Mouse (Mus musculus) hindbrain, embryonic 13.5 days (tissue): ENCODE data around the gene Them7. TPM values are rescaled to one million over a fixed set of nuclear protein-coding genes. Genes with fewer than 3 reads are reported as not detected.
A peak's percentile ranks its signal among the peaks of the same experiment; 100 is the strongest.

Experiments used
- ATAC-seq: fragments of 200-750 bp; cut with Nextera tagmentation; 2 replicates; pipeline ENCODE4 v1.8.0; 2017; ENCODE audit warnings: moderate TSS enrichment; ENCODE audit not compliant: low FRiP score
- H3K27ac ChIP-seq: fragments of 300-500 bp; sonication (generic); 2 replicates; pipeline ENCODE4 v1.5.1; 2015; ENCODE audit warnings: inconsistent platforms, mild to moderate bottlenecking, moderate library complexity
- H3K27me3 ChIP-seq: fragments of 300-500 bp; sonication (generic); 2 replicates; pipeline ENCODE4 v1.6.1; 2015; ENCODE audit warnings: mild to moderate bottlenecking, inconsistent platforms
- H3K36me3 ChIP-seq: fragments of 300-500 bp; sonication (generic); 2 replicates; pipeline ENCODE4 v1.6.1; 2015; ENCODE audit warnings: mild to moderate bottlenecking, inconsistent platforms
- H3K4me1 ChIP-seq: fragments of 300-500 bp; sonication (generic); replicated peaks from 2 replicates; pipeline ENCODE4 v1.6.1; 2015; ENCODE audit warnings: inconsistent platforms
- H3K4me2 ChIP-seq: fragments of 300-500 bp; sonication (generic); 2 replicates; pipeline ENCODE4 v1.6.1; 2015; ENCODE audit warnings: inconsistent platforms, mild to moderate bottlenecking, moderate library complexity
- H3K4me3 ChIP-seq: fragments of 300-500 bp; sonication (generic); 2 replicates; pipeline ENCODE4 v1.5.1; 2015; ENCODE audit warnings: mild to moderate bottlenecking, inconsistent platforms
- H3K9ac ChIP-seq: fragments of 300-500 bp; sonication (generic); 2 replicates; pipeline ENCODE4 v1.6.1; 2015; ENCODE audit warnings: mild to moderate bottlenecking, inconsistent platforms
- H3K9me3 ChIP-seq: fragments of 300-500 bp; sonication (generic); 2 replicates; pipeline ENCODE4 v1.6.1; 2016; ENCODE audit warnings: inconsistent platforms
- WGBS: fragments of 180-500 bp; shearing (Covaris S2); methylation state at CpG from one replicate; pipeline ENCODE4 v1.1.7; 2015; 5-methylcytosine and 5-hydroxymethylcytosine counted together
- polyA plus RNA-seq: library from polyadenylated mRNA; unstranded; fragments of >200 nt; fragmentation: Nextera tagmentation; extraction: Ambion mirVana; gene quantifications from 2 replicates; pipeline ENCODE4 v1.2.1, GENCODE M21; 2015

Gene Them7
- polyA plus RNA-seq, 1 experiment from 2014 or later = 0.23 TPM

DNA sequence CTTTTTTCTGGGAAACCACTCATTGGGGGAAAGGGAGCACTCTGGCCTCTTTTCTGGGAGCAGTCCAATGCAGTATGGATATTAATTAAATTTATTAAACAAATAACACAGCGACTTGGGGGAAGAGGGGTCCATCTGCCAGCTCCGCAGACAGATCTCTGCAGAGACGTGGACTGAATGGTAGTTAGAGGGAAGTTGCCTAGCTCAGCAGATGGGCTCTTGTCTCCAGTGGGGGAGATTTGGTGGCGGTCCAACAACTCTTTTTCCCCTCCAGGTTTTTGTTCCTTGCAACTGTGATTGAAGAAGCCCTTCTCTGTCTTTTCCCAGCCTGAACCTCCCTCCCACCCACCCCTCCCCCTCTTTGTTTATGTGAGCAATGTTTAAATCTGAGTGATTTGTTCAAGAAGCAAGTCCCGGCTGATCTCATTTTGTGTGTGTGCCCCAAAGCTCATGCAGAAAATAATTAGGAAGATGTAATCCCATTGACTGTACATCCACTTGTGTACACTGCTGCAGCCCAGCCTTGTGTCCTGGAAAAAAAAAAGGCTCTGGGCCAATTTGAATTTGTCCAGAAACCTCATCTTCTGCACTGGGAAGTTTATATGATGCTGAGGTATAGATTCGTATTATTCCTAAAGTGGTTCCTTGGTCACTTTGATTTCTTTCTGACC lies 58.4 kb downstream of the Them7 start:
- H3K36me3 ChIP-seq = no peaks in the 10 kb centered on the region
- H3K27me3 ChIP-seq = peaks cover 7% of the 10 kb centered on the region; the same call in 1 of the 2 replicates
- 33% methylated on average over 6 of the region's 6 CpGs for WGBS

DNA sequence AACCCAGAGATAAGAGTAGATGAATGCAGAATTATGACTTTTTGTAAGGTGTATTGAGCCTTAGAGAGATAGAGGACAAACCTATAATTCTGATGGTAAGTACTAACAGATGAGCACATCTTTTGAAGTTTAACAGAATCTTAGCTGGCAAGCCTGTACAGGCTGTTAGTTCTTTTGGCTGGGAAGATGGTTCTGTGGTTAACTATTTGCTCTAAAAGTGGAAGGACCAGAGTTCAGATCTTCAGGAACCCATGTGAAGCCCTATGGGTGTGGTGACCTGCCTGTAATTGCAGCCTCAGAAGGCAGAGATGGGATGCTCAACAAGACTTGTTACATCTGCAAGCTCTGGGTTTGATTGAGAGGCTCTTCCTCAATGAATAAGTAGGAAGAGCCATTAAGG lies 59.7 kb downstream of the Them7 start:
- no peak overlapping the region for H3K4me3 ChIP-seq
- H3K27ac ChIP-seq = no peak overlapping the region
- no peak overlapping the region for H3K9ac ChIP-seq
- H3K4me1 ChIP-seq = peaks cover 13% of the 10 kb centered on the region; the same call in 1 of the 2 replicates
- no peaks in the 10 kb centered on the region for H3K9me3 ChIP-seq
- ATAC-seq = no peak
- H3K36me3 ChIP-seq = no peaks in the 10 kb centered on the region
- H3K4me2 ChIP-seq = no peak overlapping the region
- H3K27me3 ChIP-seq = 0 out of 2 replicates have a peak, but pooled peaks cover 5% of the 10 kb centered on the region

More for the DNA sequence above, 58.4 kb downstream of the Them7 start:
- peak overlapping the region; percentile 66 for H3K27ac ChIP-seq
- H3K9me3 ChIP-seq = no peaks in the 10 kb centered on the region
- peaks cover 13% of the 10 kb centered on the region; the same call in 1 of the 2 replicates for H3K4me1 ChIP-seq
- H3K4me2 ChIP-seq = no peak overlapping the region
- peak; percentile 87 for ATAC-seq
- H3K9ac ChIP-seq = no peak overlapping the region
- H3K4me3 ChIP-seq = no peak overlapping the region

DNA sequence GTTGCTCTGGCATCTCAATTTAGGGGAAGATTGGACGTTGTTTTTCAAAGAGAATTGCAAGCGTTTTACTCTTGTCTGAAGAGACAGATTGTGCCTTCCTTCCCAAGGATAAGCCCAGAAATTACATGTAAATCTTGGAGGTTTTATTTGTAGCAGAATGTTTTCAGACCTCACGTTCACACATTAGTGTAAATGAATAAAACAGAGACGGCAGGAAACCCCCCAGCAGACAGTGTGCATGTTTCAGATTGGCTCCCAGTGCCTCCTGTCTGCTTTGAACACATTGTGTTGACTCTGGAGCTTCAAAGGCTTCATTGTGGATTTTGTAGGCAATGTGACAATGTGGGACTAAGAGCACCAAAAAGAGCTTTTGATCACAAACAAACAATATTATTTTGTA lies 60.7 kb downstream of the Them7 start:
- H3K9me3 ChIP-seq = no peaks in the 10 kb centered on the region
- 69% methylated on average over 4 of the region's 4 CpGs for WGBS
- no peak for ATAC-seq
- no peak overlapping the region for H3K9ac ChIP-seq
- H3K4me2 ChIP-seq = no peak overlapping the region
- H3K4me3 ChIP-seq = no peak overlapping the region
- H3K4me1 ChIP-seq = peaks cover 13% of the 10 kb centered on the region; the same call in 1 of the 2 replicates
- H3K27ac ChIP-seq = no peak overlapping the region
- no peaks in the 10 kb centered on the region for H3K36me3 ChIP-seq
- 0 out of 2 replicates have a peak, but pooled peaks cover 5% of the 10 kb centered on the region for H3K27me3 ChIP-seq

DNA sequence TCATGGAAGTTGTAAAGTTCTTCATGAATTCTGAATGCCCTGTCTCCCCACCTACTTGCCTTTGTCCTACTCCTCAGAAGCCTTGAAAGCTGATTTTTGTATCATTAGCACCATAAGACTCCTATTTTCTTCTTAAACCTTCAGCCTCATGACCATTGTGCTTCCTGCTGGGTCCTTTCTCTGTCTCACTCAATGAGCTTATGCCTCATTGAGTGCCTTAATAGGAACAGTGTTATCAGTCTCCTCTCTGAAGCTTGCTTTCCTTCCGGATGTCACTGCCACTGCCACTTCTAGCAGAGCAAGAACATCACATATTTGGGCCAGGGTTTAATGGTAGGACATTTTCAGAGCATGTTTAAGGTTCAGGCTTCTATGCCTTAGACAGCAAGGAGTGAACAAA lies 71.7 kb downstream of the Them7 start:
- Histone ChIP-seq H3K9me3 (no peaks in the 10 kb centered on the region), H3K4me2 (no peak overlapping the region), H3K36me3 (no peaks in the 10 kb centered on the region), H3K4me3 (no peak overlapping the region), H3K4me1 (0 out of 2 replicates have a peak, but pooled peaks cover 5% of the 10 kb centered on the region), H3K9ac (no peak overlapping the region), H3K27ac (no peak overlapping the region), H3K27me3 (0 out of 2 replicates have a peak, but pooled peaks cover 3% of the 10 kb centered on the region)
- WGBS = 14% methylated on average over 1 of the region's 1 CpGs
- ATAC-seq = no peak

DNA sequence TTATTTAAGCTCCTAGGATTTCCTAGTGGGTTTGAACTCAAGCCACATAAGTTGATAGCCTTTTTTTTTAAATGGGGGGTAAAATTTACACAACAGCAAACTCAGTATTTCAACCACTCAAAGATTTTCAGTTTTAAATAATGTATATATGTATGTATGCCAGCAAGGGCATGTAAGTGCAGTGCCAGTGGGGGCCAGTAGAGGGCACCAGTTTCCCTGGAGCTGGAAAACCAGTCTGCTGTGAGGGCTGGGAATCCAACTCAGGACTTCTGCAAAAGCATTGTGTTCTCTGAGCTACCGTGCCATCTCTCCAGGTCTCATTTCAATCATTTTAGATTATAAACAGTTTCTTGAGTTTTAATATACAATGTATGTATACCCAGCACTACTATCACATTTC lies 74.8 kb downstream of the Them7 start:
- 92% methylated on average over 1 of the region's 1 CpGs for WGBS
- no peak overlapping the region for H3K4me3 ChIP-seq
- no peak overlapping the region for H3K9ac ChIP-seq
- no peak overlapping the region for H3K27ac ChIP-seq
- ATAC-seq = no peak
- 0 out of 2 replicates have a peak, but pooled peaks cover 3% of the 10 kb centered on the region for H3K27me3 ChIP-seq
- H3K36me3 ChIP-seq = no peaks in the 10 kb centered on the region
- peaks cover 14% of the 10 kb centered on the region; the same call in 1 of the 2 replicates for H3K4me1 ChIP-seq
- H3K9me3 ChIP-seq = no peaks in the 10 kb centered on the region
- no peak overlapping the region for H3K4me2 ChIP-seq

DNA sequence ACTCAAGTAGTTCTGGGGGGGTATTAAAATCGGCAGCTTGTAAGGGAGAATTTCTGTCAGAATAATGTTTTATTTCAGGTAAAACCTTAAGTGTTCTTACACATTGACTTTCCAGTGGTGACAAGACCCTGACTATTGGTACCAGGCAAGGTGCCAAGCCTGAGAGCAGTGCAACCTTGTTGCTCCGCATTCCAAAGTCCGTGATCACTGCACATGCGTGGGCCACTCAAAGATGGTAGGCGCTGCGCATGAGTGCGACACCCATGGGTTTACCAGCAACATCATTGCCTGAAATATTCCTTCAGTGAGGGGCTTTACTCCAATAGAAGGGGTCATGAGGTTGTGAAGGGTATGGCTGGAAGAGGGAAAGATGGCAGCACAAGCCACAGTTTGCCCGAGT lies 77.0 kb downstream of the Them7 start:
- no peak overlapping the region for H3K9ac ChIP-seq
- no peak overlapping the region for H3K27ac ChIP-seq
- 94% methylated on average over 8 of the region's 8 CpGs for WGBS
- H3K27me3 ChIP-seq = 0 out of 2 replicates have a peak, but pooled peaks cover 3% of the 10 kb centered on the region
- no peaks in the 10 kb centered on the region for H3K9me3 ChIP-seq
- H3K4me1 ChIP-seq = peaks cover 12% of the 10 kb centered on the region; the same call in 1 of the 2 replicates
- H3K4me3 ChIP-seq = no peak overlapping the region
- H3K4me2 ChIP-seq = no peak overlapping the region
- no peaks in the 10 kb centered on the region for H3K36me3 ChIP-seq
- no peak for ATAC-seq

DNA sequence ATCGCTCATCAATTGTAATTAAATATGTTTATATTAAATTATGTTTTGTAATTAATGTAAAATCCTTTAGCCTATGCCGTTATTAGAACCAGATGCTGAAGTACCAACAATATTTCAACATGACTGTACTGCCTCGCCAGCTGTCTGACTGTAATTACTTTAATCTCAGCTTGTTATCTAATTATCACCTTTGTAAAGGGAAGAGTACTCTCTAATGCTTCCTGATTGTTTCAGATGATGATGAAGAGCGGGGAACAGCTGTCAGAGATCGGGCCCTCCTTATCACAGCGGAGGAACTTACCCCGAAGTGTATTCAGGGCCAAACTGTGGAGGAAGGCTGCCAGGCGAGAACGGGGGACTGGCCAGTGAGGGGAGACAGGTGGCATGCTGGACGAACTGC lies 77.4 kb downstream of the Them7 start:
- Histone ChIP-seq H3K27ac (no peak overlapping the region), H3K9me3 (no peaks in the 10 kb centered on the region), H3K27me3 (peaks cover 6% of the 10 kb centered on the region; the same call in 1 of the 2 replicates), H3K9ac (no peak overlapping the region), H3K4me3 (no peak overlapping the region), H3K36me3 (no peaks in the 10 kb centered on the region), H3K4me1 (peaks cover 9% of the 10 kb centered on the region; the same call in 1 of the 2 replicates), H3K4me2 (no peak overlapping the region)
- WGBS = 48% methylated on average over 10 of the region's 10 CpGs
- ATAC-seq = no peak

DNA sequence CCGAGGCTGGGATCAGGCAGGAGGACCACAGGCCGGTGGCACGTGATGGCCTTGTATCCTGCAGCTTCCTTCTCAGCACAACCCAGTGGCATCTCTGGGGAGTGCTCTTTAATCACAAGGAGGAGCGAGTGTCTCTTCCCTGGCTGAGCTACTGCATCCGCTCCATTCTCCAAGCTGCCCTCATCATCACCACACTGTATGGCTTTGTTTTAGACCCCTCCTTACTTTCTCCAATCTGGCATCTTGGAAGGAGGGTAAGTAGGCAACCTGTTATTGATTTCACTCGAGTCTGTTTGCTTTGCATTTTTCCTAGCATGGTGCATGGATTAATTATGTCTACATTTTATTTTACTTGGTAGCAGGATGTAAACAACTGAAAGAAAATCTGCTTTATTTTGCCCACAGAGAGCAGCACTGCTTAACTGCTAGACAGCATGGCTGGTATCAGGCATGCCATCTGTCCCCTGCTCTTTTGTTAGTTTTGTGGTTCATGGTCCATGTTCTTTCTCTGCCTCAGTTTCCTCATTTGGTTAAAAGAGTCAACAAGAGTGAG lies 79.9 kb downstream of the Them7 start:
- Histone ChIP-seq H3K27ac (no peak overlapping the region), H3K27me3 (peaks cover 9% of the 10 kb centered on the region; the same call in 1 of the 2 replicates), H3K9me3 (no peaks in the 10 kb centered on the region), H3K36me3 (no peaks in the 10 kb centered on the region), H3K9ac (no peak overlapping the region), H3K4me2 (no peak overlapping the region), H3K4me1 (peaks cover 14% of the 10 kb centered on the region; the same call in 1 of the 2 replicates), H3K4me3 (no peak overlapping the region)
- 61% methylated on average over 6 of the region's 6 CpGs for WGBS
- no peak for ATAC-seq

DNA sequence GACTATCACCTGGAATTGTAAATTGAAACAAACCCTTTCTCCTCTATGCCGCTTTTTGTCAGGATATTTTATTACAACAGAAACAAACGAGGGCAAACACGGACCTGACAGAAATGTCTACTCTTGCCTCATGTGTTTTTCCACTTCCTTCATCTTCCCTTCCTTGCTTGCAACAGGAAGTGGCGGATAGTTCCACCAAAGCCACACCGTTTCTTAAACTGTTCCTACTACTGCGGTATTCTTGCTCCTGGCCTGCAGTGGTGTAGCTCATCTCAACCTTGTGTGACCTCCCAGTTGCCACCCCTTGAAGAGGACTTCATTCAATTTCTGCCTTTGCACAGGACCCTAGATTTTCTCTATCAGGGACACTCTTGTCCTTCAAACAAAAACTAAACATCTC lies 81.8 kb downstream of the Them7 start:
- Histone ChIP-seq H3K9me3 (no peaks in the 10 kb centered on the region), H3K4me3 (no peak overlapping the region), H3K4me2 (no peak overlapping the region), H3K27me3 (peaks cover 16% of the 10 kb centered on the region), H3K9ac (no peak overlapping the region), H3K27ac (no peak overlapping the region), H3K36me3 (no peaks in the 10 kb centered on the region), H3K4me1 (peaks cover 14% of the 10 kb centered on the region; the same call in 1 of the 2 replicates)
- ATAC-seq = no peak
- WGBS = 96% methylated on average over 6 of the region's 6 CpGs

DNA sequence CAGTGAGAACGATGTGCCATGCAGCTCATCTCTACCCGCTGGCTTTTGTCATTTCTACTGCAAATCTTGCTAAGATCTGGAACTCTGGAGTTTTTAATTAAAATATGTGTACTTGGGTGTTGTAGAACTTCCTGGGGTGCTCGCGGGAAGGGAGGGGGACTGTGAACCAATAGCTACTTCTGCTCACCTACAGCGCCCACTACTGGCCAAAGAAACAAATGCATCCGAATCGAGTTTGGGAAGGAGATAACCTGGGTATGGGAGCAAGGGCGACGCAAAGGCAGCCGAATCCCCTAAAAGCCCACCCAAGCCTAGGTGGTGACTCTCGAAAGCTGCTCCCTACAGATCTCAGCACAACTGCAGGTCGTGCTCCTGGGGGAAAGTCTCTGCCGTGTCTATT lies 87.3 kb downstream of the Them7 start:
- Histone ChIP-seq H3K27ac (peak overlapping the region; percentile 31; the same call in 1 of the 2 replicates), H3K9ac (no peak overlapping the region), H3K4me1 (peaks cover 19% of the 10 kb centered on the region), H3K27me3 (peaks cover 51% of the 10 kb centered on the region), H3K4me2 (peak overlapping the region; percentile 2; the same call in 1 of the 2 replicates), H3K9me3 (no peaks in the 10 kb centered on the region), H3K36me3 (no peaks in the 10 kb centered on the region), H3K4me3 (no peak overlapping the region)
- no peak for ATAC-seq
- WGBS = 50% methylated on average over 13 of the region's 13 CpGs

DNA sequence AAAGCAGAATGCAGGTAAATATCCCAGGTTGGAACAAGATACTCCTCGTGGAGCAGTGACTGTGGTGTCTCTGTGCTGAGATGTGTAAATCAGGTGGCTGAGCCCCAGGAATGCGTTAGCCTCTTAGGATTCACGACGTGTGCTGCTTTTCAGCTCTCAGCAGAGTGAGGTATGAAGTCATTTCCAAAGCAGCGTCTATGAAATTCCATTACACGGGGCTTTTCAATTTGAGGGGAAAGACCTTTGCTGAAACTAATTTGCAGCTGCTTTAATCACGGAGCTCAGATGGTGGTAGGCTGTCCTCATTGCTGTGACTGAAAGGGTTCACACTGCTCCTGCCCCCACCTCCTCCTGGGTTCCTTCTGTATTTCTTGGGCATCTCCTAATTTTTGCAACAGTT lies 87.9 kb downstream of the Them7 start:
- Histone ChIP-seq H3K27me3 (peaks cover 46% of the 10 kb centered on the region), H3K27ac (peak overlapping the region; percentile 31; the same call in 1 of the 2 replicates), H3K9ac (no peak overlapping the region), H3K4me1 (peaks cover 19% of the 10 kb centered on the region), H3K36me3 (no peaks in the 10 kb centered on the region), H3K4me2 (peak overlapping the region; percentile 2), H3K9me3 (no peaks in the 10 kb centered on the region), H3K4me3 (no peak overlapping the region)
- peak; percentile 67 for ATAC-seq
- 12% methylated on average over 7 of the region's 7 CpGs for WGBS

DNA sequence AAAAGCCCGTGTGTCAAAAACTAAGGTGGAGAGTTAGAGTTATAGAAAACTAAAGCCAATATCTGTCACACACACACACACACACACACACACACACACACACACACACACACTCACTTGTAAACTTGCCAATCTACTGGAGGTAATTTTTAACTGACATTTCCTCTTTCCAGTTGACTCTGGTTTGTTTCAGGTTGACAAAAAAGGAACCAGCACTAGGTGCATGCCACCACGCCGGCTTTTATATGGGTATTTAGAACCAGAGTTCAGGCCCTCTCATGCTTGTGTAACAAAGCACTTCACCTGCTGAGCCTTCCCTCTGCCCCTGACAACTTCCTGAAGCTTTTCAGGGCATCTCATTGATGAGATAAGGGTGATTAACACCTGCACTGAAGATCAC lies 89.0 kb downstream of the Them7 start:
- H3K27me3 ChIP-seq = peaks cover 46% of the 10 kb centered on the region
- no peak overlapping the region for H3K4me3 ChIP-seq
- no peak for ATAC-seq
- peaks cover 24% of the 10 kb centered on the region for H3K4me1 ChIP-seq
- H3K36me3 ChIP-seq = no peaks in the 10 kb centered on the region
- no peak overlapping the region for H3K4me2 ChIP-seq
- no peaks in the 10 kb centered on the region for H3K9me3 ChIP-seq
- 60% methylated on average over 3 of the region's 3 CpGs for WGBS
- H3K27ac ChIP-seq = no peak overlapping the region
- no peak overlapping the region for H3K9ac ChIP-seq
